Mouse (Mus musculus): ENCODE data around the gene Psmb9. TPM values are rescaled to one million over a fixed set of nuclear protein-coding genes. Genes with fewer than 3 reads are reported as not detected.

Psmb9 gene
- polyA plus RNA-seq, 1 experiment from 2014 or later, result 1.5 TPM

DNA sequence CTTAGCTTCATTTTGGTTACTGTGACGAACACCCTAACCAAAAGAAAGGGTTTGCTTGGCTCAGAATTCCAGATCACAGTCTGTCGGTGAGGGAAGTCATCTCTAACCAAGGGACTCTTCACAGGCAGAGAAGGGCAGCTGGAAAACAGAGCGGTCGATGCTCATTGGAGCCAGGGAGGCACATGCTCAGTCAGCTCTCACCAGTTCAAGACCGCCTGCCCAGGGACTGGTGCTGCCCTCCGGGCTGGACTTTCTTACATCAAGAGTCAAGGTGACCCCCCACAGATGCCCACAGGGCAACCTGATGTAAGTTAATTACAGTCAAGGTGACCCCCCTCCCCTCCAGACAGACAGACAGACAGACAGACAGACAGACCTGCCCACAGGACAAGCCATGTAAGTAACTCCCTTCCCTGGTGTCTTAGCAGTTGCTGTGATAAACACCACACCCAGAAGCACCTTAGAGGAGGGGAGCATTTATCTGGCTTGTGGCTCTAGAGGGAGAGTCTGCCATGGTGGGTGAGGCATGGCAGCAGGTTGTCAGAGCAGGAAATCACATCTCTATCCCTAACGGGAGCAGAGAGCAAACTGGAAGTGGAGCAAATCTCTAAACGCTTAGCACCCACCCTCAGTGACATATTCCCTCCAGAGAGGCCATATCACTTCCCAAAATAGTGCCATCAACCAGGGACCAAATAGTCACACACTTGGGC lies 29.8 kb upstream of the Psmb9 start:
- 85% methylated on average over 8 of the region's 8 CpGs for WGBS
- Histone ChIP-seq H3K4me1 (no peaks in the 10 kb centered on the region), H3K9ac (replicated peaks) (no peak overlapping the region), H3K4me3 (no peak overlapping the region), H3K9me3 (no peaks in the 10 kb centered on the region), H3K4me2 (replicated peaks) (no peak overlapping the region), H3K27ac (replicated peaks) (no peak overlapping the region), H3K36me3 (no peaks in the 10 kb centered on the region), H3K27me3 (peaks cover 30% of the 10 kb centered on the region)
- ATAC-seq (ENCODE audit: low FRiP score, low read depth), result no peak

DNA sequence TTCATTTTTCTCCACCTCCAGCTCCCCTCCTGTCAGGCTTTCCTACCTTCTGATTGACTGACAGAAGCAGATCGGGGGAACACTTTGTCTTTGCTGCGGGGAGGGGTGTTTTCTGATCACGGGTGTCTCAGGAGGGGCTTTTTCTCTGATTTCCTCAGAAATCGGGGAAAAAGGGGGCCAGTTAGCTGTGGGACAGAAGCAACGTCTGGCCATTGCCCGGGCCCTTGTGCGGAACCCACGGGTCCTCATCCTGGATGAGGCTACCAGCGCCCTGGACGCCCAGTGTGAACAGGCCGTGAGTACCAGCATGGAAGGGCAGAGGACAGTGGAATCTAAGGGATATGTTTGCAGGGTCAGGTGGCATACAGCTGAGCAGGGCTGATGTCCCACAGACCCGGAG lies 27.6 kb upstream of the Psmb9 start:
- no peak overlapping the region for H3K9ac ChIP-seq (replicated peaks)
- H3K27ac ChIP-seq (replicated peaks), result no peak overlapping the region
- H3K4me1 ChIP-seq, result no peaks in the 10 kb centered on the region
- no peaks in the 10 kb centered on the region for H3K36me3 ChIP-seq
- no peaks in the 10 kb centered on the region for H3K9me3 ChIP-seq
- H3K4me3 ChIP-seq, result no peak overlapping the region
- H3K4me2 ChIP-seq (replicated peaks), result no peak overlapping the region
- 87% methylated on average over 12 of the region's 12 CpGs for WGBS
- no peak for ATAC-seq (ENCODE audit: low FRiP score, low read depth)
- peaks cover 51% of the 10 kb centered on the region for H3K27me3 ChIP-seq

DNA sequence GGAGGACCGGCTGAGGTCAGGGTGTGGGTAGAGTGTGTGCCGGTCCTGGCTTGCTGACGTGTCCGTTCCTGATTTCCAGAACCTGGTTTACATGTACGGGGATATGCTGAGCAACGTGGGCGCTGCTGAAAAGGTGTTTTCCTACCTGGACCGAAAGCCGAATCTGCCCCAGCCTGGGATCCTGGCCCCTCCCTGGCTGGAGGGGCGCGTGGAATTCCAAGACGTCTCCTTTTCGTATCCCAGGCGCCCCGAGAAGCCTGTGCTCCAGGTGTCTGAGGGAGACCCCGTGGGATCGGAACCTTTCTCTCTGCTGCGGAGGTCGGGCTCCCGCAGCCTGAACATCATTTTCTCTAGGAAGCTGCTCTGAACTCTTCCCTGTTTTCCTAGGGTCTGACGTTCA lies 26.4 kb upstream of the Psmb9 start:
- Histone ChIP-seq H3K9me3 (0 out of 2 replicates have a peak, but pooled peaks cover 2% of the 10 kb centered on the region), H3K4me2 (replicated peaks) (no peak overlapping the region), H3K4me1 (no peaks in the 10 kb centered on the region), H3K4me3 (no peak overlapping the region), H3K27ac (replicated peaks) (no peak overlapping the region), H3K36me3 (no peaks in the 10 kb centered on the region), H3K27me3 (peaks cover 58% of the 10 kb centered on the region), H3K9ac (replicated peaks) (no peak overlapping the region; the same call in 1 of the 2 replicates)
- WGBS, result 43% methylated on average over 21 of the region's 21 CpGs
- no peak for ATAC-seq (ENCODE audit: low FRiP score, low read depth)

DNA sequence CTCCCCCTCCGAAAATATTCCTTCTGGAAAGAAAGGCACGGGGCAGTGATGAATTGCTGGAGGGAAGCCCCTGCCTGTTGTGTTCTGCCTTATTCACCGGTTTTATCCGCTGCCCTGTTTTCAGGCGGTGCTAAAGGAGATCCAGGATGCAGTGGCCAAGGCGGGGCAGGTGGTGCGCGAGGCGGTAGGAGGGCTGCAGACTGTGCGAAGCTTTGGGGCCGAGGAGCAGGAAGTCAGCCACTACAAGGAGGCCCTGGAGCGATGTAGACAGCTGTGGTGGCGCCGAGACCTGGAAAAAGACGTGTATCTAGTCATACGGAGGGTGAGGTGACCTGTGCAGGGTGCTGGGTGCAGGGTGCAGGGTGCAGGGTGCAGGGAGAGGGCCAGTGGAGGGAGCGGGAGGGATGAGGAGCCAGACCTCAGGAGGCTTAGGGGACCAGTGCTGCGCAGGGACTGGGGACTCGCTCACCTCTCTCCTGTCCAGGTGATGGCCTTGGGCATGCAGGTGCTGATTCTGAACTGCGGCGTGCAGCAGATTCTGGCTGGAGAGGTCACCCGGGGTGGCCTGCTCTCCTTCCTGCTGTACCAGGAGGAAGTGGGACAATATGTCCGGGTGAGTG lies 24.3 kb upstream of the Psmb9 start:
- peaks cover 72% of the 10 kb centered on the region for H3K27me3 ChIP-seq
- no peaks in the 10 kb centered on the region for H3K4me1 ChIP-seq
- WGBS, result 15% methylated on average over 23 of the region's 23 CpGs

DNA sequence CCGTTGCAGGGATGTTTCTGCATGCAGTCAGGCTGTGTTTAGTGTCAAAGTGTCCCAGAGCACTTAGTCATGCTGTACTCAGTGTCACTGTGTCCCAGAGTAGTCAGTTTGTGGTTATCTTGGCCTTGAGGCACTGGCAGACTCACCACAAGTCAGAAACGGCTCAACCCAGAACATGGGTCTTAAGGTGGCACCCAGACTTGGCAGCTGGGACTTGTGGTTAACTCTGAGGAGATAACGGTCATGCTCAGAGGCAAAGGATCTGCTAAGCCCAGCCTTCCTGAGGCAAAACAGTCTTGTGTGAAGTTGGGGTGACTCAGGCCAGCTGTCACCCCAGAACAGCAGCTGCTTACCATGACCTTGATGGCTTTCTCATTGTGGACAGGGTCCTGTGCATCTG lies 23.0 kb upstream of the Psmb9 start:
- ATAC-seq (ENCODE audit: low FRiP score, low read depth), result no peak
- Histone ChIP-seq H3K9ac (replicated peaks) (no peak overlapping the region), H3K36me3 (no peaks in the 10 kb centered on the region), H3K27me3 (peaks cover 84% of the 10 kb centered on the region), H3K4me1 (no peaks in the 10 kb centered on the region), H3K4me3 (no peak overlapping the region), H3K9me3 (0 out of 2 replicates have a peak, but pooled peaks cover 2% of the 10 kb centered on the region), H3K4me2 (replicated peaks) (no peak overlapping the region), H3K27ac (replicated peaks) (no peak overlapping the region)
- 80% methylated on average over 3 of the region's 3 CpGs for WGBS

More for the DNA sequence above, 24.3 kb upstream of the Psmb9 start:
- ATAC-seq (ENCODE audit: low FRiP score, low read depth), result no peak
- H3K9ac ChIP-seq (replicated peaks), result no peak overlapping the region
- H3K27ac ChIP-seq (replicated peaks), result no peak overlapping the region
- 0 out of 2 replicates have a peak, but pooled peaks cover 2% of the 10 kb centered on the region for H3K9me3 ChIP-seq
- H3K4me2 ChIP-seq (replicated peaks), result no peak overlapping the region; the same call in 1 of the 2 replicates
- H3K36me3 ChIP-seq, result no peaks in the 10 kb centered on the region
- no peak overlapping the region for H3K4me3 ChIP-seq

DNA sequence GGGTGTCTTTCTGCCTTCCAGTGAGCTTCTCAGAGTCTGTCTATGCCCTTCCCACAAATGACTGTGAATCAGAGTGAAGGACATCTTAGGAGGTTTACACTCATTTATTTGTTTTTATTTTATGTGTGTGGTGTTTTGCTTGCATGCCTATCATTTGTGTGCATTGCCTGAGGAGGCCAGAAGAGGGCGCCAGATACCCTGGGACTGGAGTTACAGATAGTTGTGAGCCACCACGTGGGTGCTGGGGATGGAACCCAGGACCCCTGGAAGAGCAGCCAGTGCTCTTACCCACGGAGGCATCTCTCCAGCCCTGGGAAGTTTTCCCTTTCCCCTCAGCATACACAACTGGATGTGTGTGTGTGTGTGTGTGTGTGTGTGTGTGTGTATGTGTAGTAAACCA lies 22.1 kb upstream of the Psmb9 start:
- Histone ChIP-seq H3K27ac (replicated peaks) (no peak overlapping the region), H3K9ac (replicated peaks) (no peak overlapping the region), H3K4me3 (no peak overlapping the region), H3K36me3 (no peaks in the 10 kb centered on the region), H3K4me2 (replicated peaks) (no peak overlapping the region), H3K9me3 (0 out of 2 replicates have a peak, but pooled peaks cover 2% of the 10 kb centered on the region), H3K27me3 (peaks cover 85% of the 10 kb centered on the region), H3K4me1 (peaks cover 9% of the 10 kb centered on the region)
- ATAC-seq (ENCODE audit: low FRiP score, low read depth), result no peak
- 36% methylated on average over 3 of the region's 3 CpGs for WGBS

DNA sequence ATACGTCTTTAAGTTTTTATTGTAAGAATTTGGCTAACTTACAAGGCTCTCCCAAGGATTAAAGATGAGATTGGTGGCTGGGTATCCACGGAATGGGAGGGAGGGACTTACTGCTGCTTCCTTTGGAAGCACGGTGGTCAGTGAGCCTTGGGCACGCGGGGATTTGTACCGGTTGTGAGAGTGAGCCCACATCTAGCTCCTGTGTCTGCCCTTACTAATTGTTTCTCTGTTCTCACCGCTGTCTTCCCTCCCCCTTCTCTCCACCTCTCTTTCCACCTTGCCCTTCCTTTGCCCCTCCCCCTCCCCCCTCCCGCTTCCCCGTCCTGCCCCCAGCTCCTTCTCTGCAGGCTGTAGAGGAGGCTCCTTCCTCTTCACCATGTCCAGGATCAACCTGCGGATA lies 20.9 kb upstream of the Psmb9 start:
- Histone ChIP-seq H3K9ac (replicated peaks) (no peak overlapping the region), H3K9me3 (0 out of 2 replicates have a peak, but pooled peaks cover 2% of the 10 kb centered on the region), H3K27ac (replicated peaks) (no peak overlapping the region), H3K36me3 (no peaks in the 10 kb centered on the region), H3K27me3 (peaks cover 83% of the 10 kb centered on the region), H3K4me1 (peaks cover 10% of the 10 kb centered on the region), H3K4me3 (no peak overlapping the region), H3K4me2 (replicated peaks) (no peak overlapping the region)
- no peak for ATAC-seq (ENCODE audit: low FRiP score, low read depth)
- WGBS, result 30% methylated on average over 10 of the region's 10 CpGs

DNA sequence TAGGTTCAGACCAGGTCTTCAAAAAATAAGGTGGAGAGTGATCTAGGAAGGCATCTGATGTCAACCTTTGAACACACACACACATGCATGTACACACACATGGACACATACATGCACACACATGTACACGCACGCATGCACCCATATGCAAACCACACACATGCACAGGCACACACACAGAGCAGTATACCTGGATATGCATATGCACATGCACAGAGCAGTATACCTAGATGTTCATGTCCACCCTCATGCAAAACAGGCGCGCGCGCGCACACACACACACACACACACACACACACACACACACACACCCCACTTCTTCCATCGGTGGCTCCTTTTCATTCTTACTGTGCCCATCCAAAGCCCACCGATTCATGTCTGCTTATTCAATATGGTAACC lies 20.3 kb upstream of the Psmb9 start:
- no peak overlapping the region for H3K4me3 ChIP-seq
- no peaks in the 10 kb centered on the region for H3K36me3 ChIP-seq
- H3K27me3 ChIP-seq, result peaks cover 84% of the 10 kb centered on the region
- WGBS, result 96% methylated on average over 9 of the region's 9 CpGs
- H3K9ac ChIP-seq (replicated peaks), result no peak overlapping the region
- no peak for ATAC-seq (ENCODE audit: low FRiP score, low read depth)
- 0 out of 2 replicates have a peak, but pooled peaks cover 2% of the 10 kb centered on the region for H3K9me3 ChIP-seq
- H3K27ac ChIP-seq (replicated peaks), result no peak overlapping the region
- peaks cover 10% of the 10 kb centered on the region for H3K4me1 ChIP-seq
- H3K4me2 ChIP-seq (replicated peaks), result no peak overlapping the region

DNA sequence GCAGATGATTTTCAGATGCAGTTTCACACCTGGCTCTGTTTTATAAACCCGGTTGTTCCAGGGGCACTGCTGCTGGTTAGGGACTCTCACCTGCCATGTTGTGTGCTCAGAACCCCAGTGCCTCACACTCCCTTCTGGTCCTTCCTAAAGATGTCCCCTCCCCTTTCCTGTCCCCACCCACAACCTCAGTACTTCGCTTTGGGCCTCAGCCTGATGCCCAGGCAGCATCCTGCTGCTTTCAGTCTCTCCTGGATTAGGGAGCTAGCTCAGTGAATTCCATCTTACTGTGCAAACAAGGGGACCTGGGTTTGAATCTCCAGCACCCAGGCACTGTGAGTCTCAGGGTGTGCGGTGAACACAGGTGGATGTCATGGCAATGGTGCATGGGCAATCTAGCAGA lies 19.9 kb upstream of the Psmb9 start:
- no peak for ATAC-seq (ENCODE audit: low FRiP score, low read depth)
- WGBS, result 76% methylated on average over 3 of the region's 3 CpGs

DNA sequence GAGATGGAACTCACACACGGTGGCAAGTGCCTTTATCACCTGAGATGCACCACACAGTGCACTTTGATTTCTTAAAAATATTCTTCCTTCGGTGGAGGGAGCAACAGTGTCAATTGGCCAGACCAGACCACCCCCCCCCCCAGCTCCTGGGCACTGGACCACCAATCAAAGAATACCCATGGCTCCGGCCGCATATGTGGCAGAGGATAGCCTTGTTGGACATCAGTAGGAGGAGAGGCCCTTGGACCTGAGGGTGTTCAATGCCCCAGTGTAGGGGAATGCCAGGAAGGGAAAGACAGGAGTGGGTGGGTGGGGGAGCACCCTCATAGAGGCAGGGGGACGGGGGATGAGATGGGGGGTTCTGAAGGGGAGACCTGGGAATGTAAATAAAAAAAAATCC lies 19.2 kb upstream of the Psmb9 start:
- H3K36me3 ChIP-seq, result no peaks in the 10 kb centered on the region
- 0 out of 2 replicates have a peak, but pooled peaks cover 2% of the 10 kb centered on the region for H3K9me3 ChIP-seq
- H3K27ac ChIP-seq (replicated peaks), result no peak overlapping the region
- peaks cover 79% of the 10 kb centered on the region for H3K27me3 ChIP-seq
- peaks cover 10% of the 10 kb centered on the region for H3K4me1 ChIP-seq
- no peak overlapping the region for H3K9ac ChIP-seq (replicated peaks)
- H3K4me2 ChIP-seq (replicated peaks), result no peak overlapping the region
- H3K4me3 ChIP-seq, result no peak overlapping the region
- ATAC-seq (ENCODE audit: low FRiP score, low read depth), result no peak
- 85% methylated on average over 5 of the region's 5 CpGs for WGBS

More for the DNA sequence above, 19.9 kb upstream of the Psmb9 start:
- peaks cover 10% of the 10 kb centered on the region for H3K4me1 ChIP-seq
- H3K9me3 ChIP-seq, result 0 out of 2 replicates have a peak, but pooled peaks cover 2% of the 10 kb centered on the region
- H3K9ac ChIP-seq (replicated peaks), result no peak overlapping the region
- H3K4me3 ChIP-seq, result no peak overlapping the region
- H3K27ac ChIP-seq (replicated peaks), result no peak overlapping the region
- H3K4me2 ChIP-seq (replicated peaks), result no peak overlapping the region
- no peaks in the 10 kb centered on the region for H3K36me3 ChIP-seq
- peaks cover 84% of the 10 kb centered on the region for H3K27me3 ChIP-seq

DNA sequence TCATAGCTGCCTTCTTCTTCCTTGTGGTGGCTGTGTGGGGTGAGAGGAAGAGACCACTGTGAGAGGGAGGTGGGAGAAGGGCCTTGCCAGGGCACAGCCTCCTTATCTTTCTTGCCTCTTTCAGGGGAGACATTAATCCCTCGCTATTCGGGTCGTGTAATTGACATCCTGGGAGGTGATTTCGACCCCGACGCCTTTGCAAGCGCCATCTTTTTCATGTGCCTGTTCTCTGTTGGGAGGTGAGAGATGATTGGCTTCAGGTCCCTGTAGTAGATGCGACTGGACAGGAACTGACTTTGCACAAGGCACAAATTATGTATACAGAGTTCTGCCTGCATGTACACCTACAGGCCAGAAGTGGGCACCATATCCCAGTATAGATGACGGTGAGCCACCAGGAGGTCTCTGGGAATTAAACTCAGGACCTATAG lies 18.2 kb upstream of the Psmb9 start:
- Histone ChIP-seq H3K4me3 (0 out of 2 replicates have a peak overlapping the region, but pooled peaks have one; percentile 56), H3K4me2 (replicated peaks) (no peak overlapping the region), H3K9ac (replicated peaks) (no peak overlapping the region), H3K27ac (replicated peaks) (no peak overlapping the region), H3K9me3 (0 out of 2 replicates have a peak, but pooled peaks cover 2% of the 10 kb centered on the region), H3K4me1 (peaks cover 10% of the 10 kb centered on the region), H3K36me3 (no peaks in the 10 kb centered on the region), H3K27me3 (peaks cover 79% of the 10 kb centered on the region)
- 13% methylated on average over 9 of the region's 9 CpGs for WGBS
- ATAC-seq (ENCODE audit: low FRiP score, low read depth), result no peak

DNA sequence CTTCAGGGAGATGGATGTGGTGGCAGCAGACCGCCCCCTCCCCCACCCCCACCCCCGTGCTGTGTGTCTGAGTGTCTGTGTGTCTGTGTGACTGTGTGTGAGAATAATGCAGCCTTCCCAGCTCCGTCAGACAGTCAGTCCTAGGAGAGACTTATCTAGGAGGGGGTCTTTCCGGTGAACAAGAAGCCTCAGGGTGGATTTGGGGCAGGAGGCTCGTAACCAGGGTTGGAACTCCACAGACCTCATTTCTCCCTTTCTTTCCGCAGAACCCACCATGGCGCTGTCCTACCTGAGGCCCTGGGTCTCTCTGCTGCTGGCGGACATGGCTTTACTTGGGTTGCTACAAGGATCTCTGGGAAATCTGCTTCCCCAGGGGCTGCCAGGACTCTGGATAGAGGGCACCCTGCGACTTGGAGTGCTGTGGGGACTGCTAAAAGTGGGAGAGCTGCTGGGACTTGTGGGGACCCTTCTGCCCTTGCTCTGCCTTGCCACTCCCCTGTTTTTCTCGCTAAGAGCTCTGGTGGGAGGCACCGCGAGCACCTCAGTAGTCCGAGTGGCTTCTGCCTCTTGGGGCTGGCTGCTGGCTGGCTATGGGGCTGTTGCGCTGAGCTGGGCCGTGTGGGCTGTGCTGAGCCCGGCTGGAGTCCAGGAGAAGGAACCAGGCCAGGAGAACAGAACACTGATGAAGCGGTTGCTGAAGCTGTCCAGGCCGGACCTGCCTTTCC lies 17.6 kb upstream of the Psmb9 start:
- Histone ChIP-seq H3K36me3 (no peaks in the 10 kb centered on the region), H3K9me3 (0 out of 2 replicates have a peak, but pooled peaks cover 2% of the 10 kb centered on the region), H3K4me1 (peaks cover 10% of the 10 kb centered on the region), H3K27me3 (peaks cover 79% of the 10 kb centered on the region), H3K27ac (replicated peaks) (no peak overlapping the region), H3K9ac (replicated peaks) (peak overlapping the region; percentile 61), H3K4me2 (replicated peaks) (peak overlapping the region; percentile 86), H3K4me3 (peak overlapping the region; percentile 56)
- ATAC-seq (ENCODE audit: low FRiP score, low read depth), result no peak
- 13% methylated on average over 18 of the region's 18 CpGs for WGBS

All from midbrain, embryonic 12.5 days (tissue).